8 mouse cellular contexts compared by ENCODE assay signal in the genomic region with DNA sequence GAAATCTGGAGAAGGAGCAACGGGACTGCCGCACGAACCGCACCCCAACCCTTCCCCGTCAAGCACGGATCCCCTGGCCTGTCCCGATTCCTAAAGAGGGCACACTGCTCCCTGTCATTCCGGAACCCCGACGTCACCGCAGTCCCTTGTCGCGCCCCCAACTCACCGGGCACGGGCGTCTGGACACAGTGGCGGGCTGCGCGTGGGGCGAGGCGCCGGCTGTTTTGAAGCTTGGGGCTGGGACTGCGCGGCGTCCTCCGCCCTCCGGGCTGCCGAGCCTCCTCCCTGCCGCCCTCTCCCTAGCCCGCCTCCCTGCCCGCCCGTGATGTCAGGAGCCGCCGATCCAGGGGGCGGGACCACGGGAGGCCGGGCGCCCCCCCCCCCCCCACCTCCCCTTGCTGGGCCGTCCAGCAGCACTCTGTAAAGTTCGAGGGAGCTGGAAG. TPM values are rescaled to one million over a fixed set of nuclear protein-coding genes. Genes with fewer than 3 reads are reported as not detected.
A peak's percentile ranks its signal among the peaks of the same experiment; 100 is the strongest.
DNase-seq lines count a peak whose midpoint lies in the region; ATAC-seq lines count a peak whose summit lies in the region.

Gene Emp2 (minus strand): TSS at position 323 of the 443 bp plus-strand sequence.

- peak; percentile 25 for DNase-seq in thymus, postnatal 4 days
- no peak for DNase-seq in thymus, adult 18-20 months
- peak; percentile 53 for DNase-seq in gastrocnemius, adult 18-20 months (ENCODE audit: low spot score)
- DNase-seq in left cerebral cortex, postnatal 10 days (ENCODE audit: extremely low spot score in 1 of 2, low spot score in 2 of 2) = peak in 1 of 2 experiments; percentile 77
- peak; percentile 33 for DNase-seq in skeletal muscle tissue, adult 2 months (ENCODE audit: low read depth, low spot score)
- DNase-seq in cerebellum, postnatal 36 days = no peak

- H3K36me3 ChIP-seq in hindbrain, embryonic 12.5 days = no peaks in the 10 kb centered on the region
- H3K36me3 ChIP-seq in macrophage (ENCODE audit: inconsistent target) = no peaks in the 10 kb centered on the region

- peaks cover 5% of the 10 kb centered on the region; the same call in 1 of the 2 replicates for H3K4me1 ChIP-seq in hindbrain, embryonic 12.5 days

- H3K27ac ChIP-seq in hindbrain, embryonic 12.5 days = no peak within 1 kb of the TSS
- H3K27ac ChIP-seq in macrophage = no peak within 1 kb of the TSS

- 1% methylated on average over 39 of the region's 40 CpGs for WGBS in hindbrain, embryonic 12.5 days
- WGBS in macrophage (ENCODE audit: missing documents) = 2% methylated on average over 39 of the region's 40 CpGs

- H3K4me3 ChIP-seq in hindbrain, embryonic 12.5 days = peak within 1 kb of the TSS; percentile 46
- peak within 1 kb of the TSS; percentile 27 for H3K4me3 ChIP-seq in macrophage (ENCODE audit: inconsistent target)

- peak within 1 kb of the TSS; percentile 89 for H3K4me2 ChIP-seq in hindbrain, embryonic 12.5 days (replicated peaks)

- H3K9me3 ChIP-seq in hindbrain, embryonic 12.5 days (replicated peaks) = no peaks in the 10 kb centered on the region

- peak; percentile 64 for ATAC-seq in hindbrain, embryonic 12.5 days (ENCODE audit: low FRiP score)

- intact Hi-C loops in left cerebral cortex, postnatal 10 days (cut with DNase I) = no loop called here

- no peaks in the 10 kb centered on the region for H3K79me2 ChIP-seq in macrophage (ENCODE audit: inconsistent target)

- H3K27me3 ChIP-seq in hindbrain, embryonic 12.5 days = peaks cover 30% of the 10 kb centered on the region

- H3K9ac ChIP-seq in hindbrain, embryonic 12.5 days = peak within 1 kb of the TSS; percentile 55

RNA-seq across cellular contexts. Expression of gene Emp2, which starts in this region (rescaled TPM):
- total RNA-seq in gastrocnemius, adult 18-20 months (2021) = 1 to 10 TPM; 4.0 to 5.6 TPM
- polyA plus RNA-seq in hindbrain, embryonic 12.5 days (2016; fragmentation: Nextera tagmentation; extraction: Ambion mirVana) = 5.2 and 5.6 TPM in 2 replicates
- total RNA-seq in left cerebral cortex, postnatal 10 days (2021) = 10 to 100 TPM; 28.9 to 30.2 TPM
- 1 to 10 TPM in 12 of 26 experiments, under 1 TPM in 10, not detected in 4; 0.20 to 5.7 (median 1.5) TPM for total RNA-seq in macrophage (2018; cell fraction: chromatin; rRNA removed)
- 1 to 10 TPM in 13 of 26 experiments, under 1 TPM in 13; 0.07 to 4.8 (median 1.3) TPM for total RNA-seq in macrophage (2018; cell fraction: cytosol; rRNA removed)
- 1 to 10 TPM in 13 of 26 experiments, under 1 TPM in 11, not detected in 2; 0.15 to 10.0 (median 2.0) TPM for total RNA-seq in macrophage (2018; cell fraction: nucleus; rRNA removed)
- 1.6 to 6.3 TPM (median 2.4 TPM) in 3 replicates for polyA plus RNA-seq in macrophage (2018)

Comparison
In these comparisons a context has a peak if more than half of its experiments do, and no peak if none do; other contexts are left out.
1. RNA of gene Emp2 (total RNA-seq): 28.9 to 30.2 TPM in left cerebral cortex, postnatal 10 days; 4.0 to 5.6 TPM in gastrocnemius, adult 18-20 months; every median in the first group is over 4 times any median in the second.
2. DNase-seq: peak in thymus, postnatal 4 days (single experiment), gastrocnemius, adult 18-20 months (single experiment) and skeletal muscle tissue, adult 2 months (single experiment); none in thymus, adult 18-20 months (0 of 2) and cerebellum, postnatal 36 days (0 of 2).